Mouse (Mus musculus) thymus, adult 2 months (tissue): ENCODE results near the gene Sec14l1. TPM values are rescaled to one million over a fixed set of nuclear protein-coding genes. Genes with fewer than 3 reads are reported as not detected.

Experiments used
- DNase-seq: peaks from one replicate; pipeline ENCODE4 v3.0.0; 2021
- H3K27ac ChIP-seq: fragments of 200-500 bp; 2 replicates; pipeline ENCODE4 v1.5.1; 2012; ENCODE audit warnings: low read length, control low read depth; ENCODE audit not compliant: control insufficient read depth, insufficient read depth
- H3K27me3 ChIP-seq: fragments of 200-500 bp; 2 replicates; pipeline ENCODE4 v1.6.1; 2012; ENCODE audit warnings: mild to moderate bottlenecking, low read length, moderate library complexity, mixed read lengths; ENCODE audit not compliant: control insufficient read depth, insufficient read depth
- H3K36me3 ChIP-seq: fragments of 200-500 bp; 2 replicates; pipeline ENCODE4 v1.6.1; 2012; ENCODE audit warnings: mild to moderate bottlenecking, low read length, moderate library complexity; ENCODE audit not compliant: control insufficient read depth, insufficient read depth
- H3K4me1 ChIP-seq: fragments of 200-500 bp; replicated peaks from 2 replicates; pipeline ENCODE4 v1.6.1; 2012; ENCODE audit warnings: low read length; ENCODE audit not compliant: control insufficient read depth, insufficient read depth
- H3K4me3 ChIP-seq: fragments of 200-500 bp; 2 replicates; pipeline ENCODE4 v1.5.1; 2012; ENCODE audit warnings: mild to moderate bottlenecking, low read length, control low read depth, moderate library complexity; ENCODE audit not compliant: control insufficient read depth, insufficient read depth
- CTCF ChIP-seq: fragments of 200-500 bp; IDR thresholded peaks from 2 replicates; pipeline ENCODE4 v1.5.1; 2012; ENCODE audit warnings: mild to moderate bottlenecking, control low read depth, low read length, moderate library complexity, borderline replicate concordance; ENCODE audit not compliant: control insufficient read depth, poor library complexity, insufficient read depth; ENCODE audit errors: extremely low read depth
- POLR2A ChIP-seq: fragments of 200-500 bp; IDR thresholded peaks from 2 replicates; pipeline ENCODE4 v1.6.1; 2012; ENCODE audit warnings: mild to moderate bottlenecking, low read length, control low read depth, moderate library complexity; ENCODE audit not compliant: control insufficient read depth, poor library complexity, insufficient read depth; ENCODE audit errors: extremely low read depth
- WGBS: fragments of 180-500 bp; shearing (Covaris S2); methylation state at CpG from one replicate; pipeline ENCODE4 v1.1.7; 2018; 5-methylcytosine and 5-hydroxymethylcytosine counted together
- polyA plus RNA-seq: library from polyadenylated mRNA; depleted of rRNA; stranded (reverse); fragments of >200 nt; gene quantifications from 2 replicates; pipeline ENCODE4 v1.2.3, GENCODE M21; 2012

Gene Sec14l1
- polyA plus RNA-seq, 1 experiment: 84.8 TPM

DNA sequence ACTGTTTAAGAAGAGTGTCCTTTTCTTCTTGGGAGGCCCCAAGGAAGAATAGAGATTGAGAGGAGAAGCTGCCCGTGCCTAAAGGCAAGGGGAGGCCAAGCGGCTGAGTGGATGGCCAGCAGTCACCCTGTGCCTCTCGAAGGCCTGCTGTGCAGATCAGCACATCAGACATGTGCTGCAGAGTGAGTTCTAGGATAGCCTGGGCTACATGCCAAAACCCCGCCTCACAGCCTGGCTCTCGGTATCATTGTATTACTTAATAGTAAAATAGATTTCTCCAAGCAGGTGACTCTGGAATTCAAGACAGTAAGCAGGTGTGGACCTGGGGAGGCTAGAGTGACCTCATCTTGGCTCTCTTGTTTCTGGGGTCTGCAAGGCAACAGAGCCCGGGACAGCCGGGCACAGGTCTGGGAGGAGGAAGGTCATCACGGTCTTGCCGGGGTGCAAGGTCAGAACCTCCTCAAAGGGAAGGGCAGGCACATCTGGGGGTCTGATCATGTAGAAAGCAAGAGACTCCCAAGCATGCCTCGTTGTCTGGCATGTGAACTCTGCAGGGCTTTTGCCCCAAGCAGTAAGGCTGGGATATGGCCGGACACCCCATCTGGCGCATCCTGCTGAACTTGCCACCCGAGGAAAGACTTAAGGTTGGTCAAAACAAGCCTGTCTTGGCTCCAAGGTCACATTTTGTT, 44.4 kb downstream of the Sec14l1 start:
- Histone ChIP-seq H3K27ac (no peak overlapping the region), H3K36me3 (peaks cover 8% of the 10 kb centered on the region; the same call in 1 of the 2 replicates), H3K4me1 (no peaks in the 10 kb centered on the region), H3K4me3 (no peak overlapping the region), H3K27me3 (no peaks in the 10 kb centered on the region)
- WGBS: 94% methylated on average over 13 of the region's 13 CpGs
- TF ChIP-seq POLR2A (no peak), CTCF (no peak)
- no peak for DNase-seq

DNA sequence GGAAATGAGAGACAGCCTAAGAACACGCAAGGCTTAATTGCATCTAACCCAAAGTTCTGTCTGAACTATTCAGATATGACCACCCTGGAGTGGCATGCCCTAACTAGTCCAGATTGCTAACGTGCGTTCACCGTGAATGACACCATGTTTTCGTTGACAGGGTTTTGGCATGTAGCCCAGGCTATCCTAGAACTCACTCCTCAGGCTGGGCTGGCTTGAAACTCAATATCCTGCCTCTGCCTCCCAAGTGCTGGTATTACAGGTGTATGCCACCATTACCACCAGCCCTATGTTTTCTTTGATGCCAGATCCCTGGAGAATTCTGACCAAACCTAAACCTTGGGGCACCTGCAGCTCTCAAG, 45.0 kb downstream of the Sec14l1 start:
- H3K4me1 ChIP-seq: no peaks in the 10 kb centered on the region
- TF ChIP-seq CTCF (no peak), POLR2A (no peak)
- no peak overlapping the region for H3K4me3 ChIP-seq
- H3K27ac ChIP-seq: no peak overlapping the region
- peaks cover 8% of the 10 kb centered on the region; the same call in 1 of the 2 replicates for H3K36me3 ChIP-seq
- H3K27me3 ChIP-seq: no peaks in the 10 kb centered on the region
- DNase-seq: no peak
- WGBS: 94% methylated on average over 5 of the region's 5 CpGs

DNA sequence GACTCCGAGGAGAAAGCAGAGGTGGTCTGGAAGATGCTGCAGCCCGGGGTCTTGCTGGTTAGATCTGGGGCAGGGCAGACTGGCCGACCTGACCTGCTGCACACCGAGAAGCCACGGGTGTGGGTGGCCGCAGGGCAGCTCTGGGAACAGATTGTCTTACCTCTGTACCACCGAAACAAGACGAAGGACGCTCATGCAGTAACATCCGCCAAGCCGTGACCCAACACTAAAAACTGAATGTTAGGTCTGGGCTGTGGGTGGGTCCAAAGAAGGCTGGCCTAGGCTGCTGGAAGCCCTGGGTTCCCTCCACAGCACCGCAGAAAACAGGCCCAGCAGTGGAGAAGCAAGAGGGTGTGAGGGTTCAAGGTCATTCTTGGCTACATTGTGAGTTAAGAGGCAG, 45.8 kb downstream of the Sec14l1 start:
- H3K27me3 ChIP-seq: no peaks in the 10 kb centered on the region
- no peak overlapping the region for H3K27ac ChIP-seq
- H3K36me3 ChIP-seq: peaks cover 8% of the 10 kb centered on the region; the same call in 1 of the 2 replicates
- no peaks in the 10 kb centered on the region for H3K4me1 ChIP-seq
- DNase-seq: no peak
- WGBS: 93% methylated on average over 12 of the region's 12 CpGs
- TF ChIP-seq CTCF (no peak), POLR2A (no peak)
- no peak overlapping the region for H3K4me3 ChIP-seq

DNA sequence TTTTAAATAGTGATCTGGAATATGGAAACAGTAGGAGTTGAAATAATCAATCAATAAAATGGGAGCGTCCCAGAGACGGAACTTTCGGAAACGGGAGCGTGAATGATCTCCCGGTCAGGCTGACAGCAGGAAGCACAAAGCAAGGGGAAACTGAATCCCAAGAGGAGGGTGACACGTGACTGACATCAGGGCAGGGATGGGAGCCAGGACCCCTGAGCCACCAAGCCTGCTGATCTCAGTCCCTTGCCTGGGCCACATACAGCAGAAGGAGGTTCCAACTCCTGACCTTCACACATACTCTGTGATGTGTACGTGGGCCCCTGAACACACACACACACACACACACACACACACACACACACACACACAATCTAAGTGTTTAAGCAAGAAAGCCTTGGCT, 46.6 kb downstream of the Sec14l1 start:
- H3K27me3 ChIP-seq: no peaks in the 10 kb centered on the region
- 91% methylated on average over 8 of the region's 8 CpGs for WGBS
- H3K4me1 ChIP-seq: no peaks in the 10 kb centered on the region
- DNase-seq: no peak
- H3K27ac ChIP-seq: 0 out of 2 replicates have a peak overlapping the region, but pooled peaks have one; percentile 17
- TF ChIP-seq POLR2A (no peak), CTCF (no peak)
- H3K4me3 ChIP-seq: no peak overlapping the region
- peaks cover 8% of the 10 kb centered on the region; the same call in 1 of the 2 replicates for H3K36me3 ChIP-seq

DNA sequence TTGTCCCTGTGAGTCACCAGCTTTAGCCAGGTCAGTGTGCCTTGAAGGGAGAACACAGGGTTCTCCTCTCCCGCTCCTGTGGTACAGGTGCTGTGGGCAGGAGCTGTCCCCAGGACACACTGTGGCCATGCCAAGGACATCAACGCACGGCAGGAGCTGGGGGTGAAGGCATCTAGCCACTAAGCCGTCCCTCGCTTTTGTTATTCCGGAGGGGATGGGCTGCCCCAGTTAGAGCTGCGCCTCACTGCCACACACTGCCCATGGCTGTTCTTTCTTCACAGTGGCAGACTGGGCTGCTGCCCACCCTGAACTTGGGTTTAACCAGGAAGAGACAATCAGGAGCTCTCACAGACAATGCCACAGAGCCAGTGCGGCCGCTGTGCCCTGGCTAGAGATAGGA, 48.1 kb downstream of the Sec14l1 start:
- TF ChIP-seq CTCF (no peak), POLR2A (no peak)
- no peak for DNase-seq
- Histone ChIP-seq H3K36me3 (no peaks in the 10 kb centered on the region), H3K27ac (no peak overlapping the region), H3K4me3 (no peak overlapping the region), H3K4me1 (no peaks in the 10 kb centered on the region), H3K27me3 (no peaks in the 10 kb centered on the region)
- 93% methylated on average over 9 of the region's 9 CpGs for WGBS

DNA sequence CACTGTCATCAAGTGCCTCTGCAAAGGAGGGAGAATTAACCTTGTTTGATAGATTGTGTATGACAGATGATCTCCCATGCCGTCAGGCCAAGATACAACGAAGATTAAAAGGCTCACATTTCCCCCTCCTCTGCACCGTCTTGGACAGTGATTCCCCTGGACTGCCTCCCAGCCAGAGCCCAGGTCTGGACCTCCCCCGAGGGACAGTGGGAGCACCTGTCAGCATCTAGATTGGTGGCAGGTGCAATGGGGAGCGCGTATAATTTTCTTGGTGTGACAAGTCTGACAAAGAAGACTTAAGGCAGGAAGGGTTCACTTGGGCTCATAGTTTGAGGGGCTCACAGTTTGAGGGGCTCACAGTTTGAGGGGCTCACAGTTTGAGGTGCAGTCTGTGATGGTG, 48.8 kb downstream of the Sec14l1 start:
- no peaks in the 10 kb centered on the region for H3K36me3 ChIP-seq
- H3K27me3 ChIP-seq: no peaks in the 10 kb centered on the region

More for the DNA sequence above, 48.8 kb downstream of the Sec14l1 start:
- H3K4me3 ChIP-seq: no peak overlapping the region
- DNase-seq: no peak
- H3K4me1 ChIP-seq: no peaks in the 10 kb centered on the region
- TF ChIP-seq POLR2A (no peak), CTCF (no peak)
- no peak overlapping the region for H3K27ac ChIP-seq
- 93% methylated on average over 6 of the region's 6 CpGs for WGBS
